Mouse (Mus musculus) CH12.LX (cell line): ENCODE data around the gene Wdr83. TPM values are rescaled to one million over a fixed set of nuclear protein-coding genes. Genes with fewer than 3 reads are reported as not detected.
A peak's percentile ranks its signal among the peaks of the same experiment; 100 is the strongest.

Experiments
- DNase-seq: peaks from one replicate; pipeline ENCODE4 v3.0.0-alpha.2; 2013; ENCODE audit errors: extremely low read depth
- H3K27ac ChIP-seq: 2 replicates; pipeline ENCODE4 v1.5.1; 2012; ENCODE audit warnings: low read depth, mild to moderate bottlenecking, control low read depth, moderate library complexity; ENCODE audit not compliant: insufficient read depth
- H3K27me3 ChIP-seq: replicated peaks from 2 replicates; pipeline ENCODE3; 2012; ENCODE audit warnings: inconsistent platforms
- H3K36me3 ChIP-seq, 2 experiments: replicated peaks in 1 of 2; 2 replicates each; pipeline versions ENCODE3 to v1.6.1; 2012; ENCODE audit warnings: inconsistent platforms in 1 of 2, low read length in 1 of 2, mild to moderate bottlenecking in 1 of 2, mixed read lengths in 1 of 2, moderate library complexity in 1 of 2; ENCODE audit not compliant: control insufficient read depth in 1 of 2, insufficient read depth in 1 of 2
- H3K4me1 ChIP-seq, 2 experiments: 2 replicates each; pipeline ENCODE4 v1.6.1; 2012; ENCODE audit warnings: inconsistent platforms in 1 of 2, moderate library complexity in 1 of 2; ENCODE audit not compliant: insufficient read depth in 2 of 2, control insufficient read depth in 1 of 2
- H3K4me2 ChIP-seq: 2 replicates; pipeline ENCODE4 v1.6.1; 2012; ENCODE audit warnings: low read depth, mild to moderate bottlenecking, control low read depth; ENCODE audit not compliant: poor library complexity, insufficient read depth, severe bottlenecking
- H3K4me3 ChIP-seq, 3 experiments: fragments of 150-350 bp in 1 of 3; sonication (generic) in 1 of 3; replicated peaks in 1 of 3; 2 replicates each; pipeline versions ENCODE3 to v1.5.1; 2011 to 2012; ENCODE audit warnings: low read depth in 2 of 3, low read length in 2 of 3, mild to moderate bottlenecking in 2 of 3, moderate library complexity in 2 of 3, control low read depth in 1 of 3, improper control_type of control experiment in 1 of 3, inconsistent platforms in 1 of 3, mixed read lengths in 1 of 3; ENCODE audit not compliant: poor library complexity in 1 of 3
- H3K79me2 ChIP-seq: replicated peaks from 2 replicates; pipeline ENCODE4 v1.6.1; 2012; ENCODE audit warnings: mild to moderate bottlenecking, moderate library complexity; ENCODE audit not compliant: control insufficient read depth, poor library complexity, insufficient read depth, severe bottlenecking; ENCODE audit errors: extremely low read depth
- H3K9ac ChIP-seq: 2 replicates; pipeline ENCODE4 v1.6.1; 2012; ENCODE audit warnings: low read depth, mild to moderate bottlenecking, control low read depth, moderate library complexity; ENCODE audit not compliant: insufficient read depth
- H3K9me3 ChIP-seq: replicated peaks from 2 replicates; pipeline ENCODE3; 2012; ENCODE audit warnings: low read length, inconsistent platforms, mixed read lengths
- CHD2 ChIP-seq: IDR thresholded peaks from 2 replicates; pipeline ENCODE4 v1.6.1; 2011; ENCODE audit warnings: low read length, improper control_type of control experiment
- CTCF ChIP-seq, 2 experiments: IDR thresholded peaks in 1 of 2; conservative IDR thresholded peaks in 1 of 2; 2 replicates each; pipeline ENCODE4 v1.5.1; 2011 to 2012; ENCODE audit warnings: low read depth in 2 of 2, low read length in 2 of 2, improper control_type of control experiment in 1 of 2, inconsistent platforms in 1 of 2, mild to moderate bottlenecking in 1 of 2, moderate library complexity in 1 of 2
- E2F4 ChIP-seq: IDR thresholded peaks from 2 replicates; pipeline ENCODE4 v1.6.1; 2011; ENCODE audit warnings: low read depth, low read length, improper control_type of control experiment; ENCODE audit not compliant: insufficient replicate concordance
- ELF1 ChIP-seq: IDR thresholded peaks from 2 replicates; pipeline ENCODE4 v1.6.1; 2014; ENCODE audit warnings: low read depth, mild to moderate bottlenecking, inconsistent platforms, low read length, improper control_type of control experiment
- ETS1 ChIP-seq: conservative IDR thresholded peaks from 2 replicates; pipeline ENCODE4 v1.6.1; 2012; ENCODE audit warnings: low read depth, mild to moderate bottlenecking, inconsistent platforms, low read length, improper control_type of control experiment, moderate library complexity
- GABPA ChIP-seq: IDR thresholded peaks from 2 replicates; pipeline ENCODE4 v1.6.1; 2012; ENCODE audit warnings: low read depth, low read length, improper control_type of control experiment, inconsistent platforms; ENCODE audit not compliant: insufficient replicate concordance
- IRF4 ChIP-seq: IDR thresholded peaks from 2 replicates; pipeline ENCODE4 v1.6.1; 2014; ENCODE audit warnings: low read depth, mild to moderate bottlenecking, inconsistent platforms, low read length, improper control_type of control experiment
- JUN ChIP-seq: IDR thresholded peaks from 2 replicates; pipeline ENCODE4 v1.6.1; 2011; ENCODE audit warnings: low read depth, mild to moderate bottlenecking, low read length, improper control_type of control experiment, moderate library complexity; ENCODE audit not compliant: insufficient read depth
- JUND ChIP-seq: conservative IDR thresholded peaks from 2 replicates; pipeline ENCODE4 v1.6.1; 2011; ENCODE audit warnings: low read depth, low read length, improper control_type of control experiment
- MAZ ChIP-seq: IDR thresholded peaks from 2 replicates; pipeline ENCODE4 v1.6.1; 2012; ENCODE audit warnings: low read depth, mild to moderate bottlenecking, inconsistent platforms, low read length, improper control_type of control experiment, moderate library complexity
- MXI1 ChIP-seq: IDR thresholded peaks from 2 replicates; pipeline ENCODE4 v1.6.1; 2011; ENCODE audit warnings: mild to moderate bottlenecking, low read depth, low read length, improper control_type of control experiment
- NELFE ChIP-seq: IDR thresholded peaks from 2 replicates; pipeline ENCODE4 v1.6.1; 2011; ENCODE audit warnings: low read depth, low read length, improper control_type of control experiment
- PAX5 ChIP-seq: IDR thresholded peaks from 2 replicates; pipeline ENCODE4 v1.6.1; 2012; ENCODE audit warnings: low read length, inconsistent platforms, mixed read lengths
- RCOR1 ChIP-seq: conservative IDR thresholded peaks from 2 replicates; pipeline ENCODE4 v1.6.1; 2012; ENCODE audit warnings: low read depth, mild to moderate bottlenecking, inconsistent platforms, low read length, improper control_type of control experiment
- USF1 ChIP-seq: IDR thresholded peaks from 2 replicates; pipeline ENCODE4 v1.6.1; 2014; ENCODE audit warnings: low read depth, mild to moderate bottlenecking, inconsistent platforms, low read length, improper control_type of control experiment
- ZMIZ1 ChIP-seq: IDR thresholded peaks from 2 replicates; pipeline ENCODE4 v1.6.1; 2012; ENCODE audit warnings: low read depth, mild to moderate bottlenecking, inconsistent platforms, low read length, improper control_type of control experiment
- ZNF384 ChIP-seq: IDR thresholded peaks from 2 replicates; pipeline ENCODE4 v1.6.1; 2012; ENCODE audit warnings: low read depth, low read length, improper control_type of control experiment, inconsistent platforms
- dilution Hi-C: fragments of 300-500 bp; cut with MboI; formaldehyde crosslinking; loops from 2 replicates; pipeline ENCODE4 v1.14.3; 2020; ENCODE audit warnings: low sequenced_read_pairs; ENCODE audit not compliant: extremely low pct_unique_long_range_greater_than_20kb, extremely low pct_ligation_motif_present
- in situ Hi-C: fragments of 300-500 bp; cut with MboI; formaldehyde crosslinking; loops from 3 replicates; pipeline ENCODE4 v1.14.3; 2019; ENCODE audit warnings: low sequenced_read_pairs, low pct_ligation_motif_present, low pct_unique_long_range_greater_than_20kb, mixed read lengths
- polyA plus RNA-seq: library from polyadenylated mRNA; unstranded; fragments of >175 nt; gene quantifications from 2 replicates; pipeline ENCODE4 v1.2.1, GENCODE M21; 2012; ENCODE audit warnings: low read depth; ENCODE audit not compliant: insufficient read length
- total RNA-seq, 2 experiments: library from RNA; depleted of rRNA; stranded (reverse); fragments of 300-350 nt in 1 of 2; fragments of >200 nt in 1 of 2; gene quantifications; 2 replicates each; pipeline ENCODE4 v1.2.3; 2012 to 2014

Gene Wdr83
- total and polyA plus RNA-seq, 3 experiments = 5.5 to 35.6 (median 24.6) TPM

GRCm38 (mm10) chr8:85076001-85076400 lies 5.1 kb downstream of the Wdr83 start:
- Histone ChIP-seq H3K27me3 (no peaks in the 10 kb centered on the region), H3K4me3 (no peak overlapping the region), H3K79me2 (peaks cover 17% of the 10 kb centered on the region), H3K4me1 (peaks cover 6 to 27% of the 10 kb centered on the region in 2 experiments), H3K9me3 (no peaks in the 10 kb centered on the region), H3K4me2 (no peak overlapping the region), H3K36me3 (peaks cover 47 to 65% of the 10 kb centered on the region in 2 experiments), H3K27ac (no peak overlapping the region), H3K9ac (no peak overlapping the region)
- TF ChIP-seq CTCF (conservative IDR thresholded peaks at IDR 0.05 in 1 of 2, IDR thresholded peaks at IDR 0.05 in 1 of 2; ENCODE audit: low read depth in 2 of 2, low read length in 2 of 2) (peak in 1 of 2 experiments; percentile 18; a peak in 3 of 4 replicates), ZNF384 (no peak)
- dilution Hi-C loops (no loop called here), in situ Hi-C loops (no loop called here)
- no peak for DNase-seq

GRCm38 (mm10) chr8:85074617-85075016 lies 6.5 kb downstream of the Wdr83 start:
- TF ChIP-seq MAZ = no peak
- no peak for TF ChIP-seq ELF1
- no peak for TF ChIP-seq E2F4
- no peak for TF ChIP-seq USF1
- no peak for TF ChIP-seq CHD2
- TF ChIP-seq JUND = no peak
- TF ChIP-seq MXI1 = no peak
- no peak for TF ChIP-seq GABPA
- TF ChIP-seq ZMIZ1 = no peak
- TF ChIP-seq ETS1 = no peak
- TF ChIP-seq IRF4 = no peak
- TF ChIP-seq JUN = no peak
- no peak for TF ChIP-seq CTCF (conservative IDR thresholded peaks at IDR 0.05 in 1 of 2, IDR thresholded peaks at IDR 0.05 in 1 of 2; ENCODE audit: low read depth in 2 of 2, low read length in 2 of 2)
- no peak for TF ChIP-seq PAX5
- TF ChIP-seq RCOR1 = no peak
- no peak for TF ChIP-seq NELFE
- Histone ChIP-seq H3K9ac (no peak overlapping the region), H3K4me2 (no peak overlapping the region), H3K79me2 (peaks cover 17% of the 10 kb centered on the region), H3K27me3 (no peaks in the 10 kb centered on the region), H3K36me3 (peaks cover 47 to 64% of the 10 kb centered on the region in 2 experiments), H3K4me1 (peaks cover 6 to 32% of the 10 kb centered on the region in 2 experiments), H3K4me3 (no peak overlapping the region), H3K9me3 (no peaks in the 10 kb centered on the region), H3K27ac (no peak overlapping the region)
- dilution Hi-C loops = no loop called here
- no peak for DNase-seq
- in situ Hi-C loops = loop anchor here (5.0 kb wide), 1 partner anchor 98 kb away; no protein-coding TSS in a partner anchor
